Mouse (Mus musculus) myocyte (in vitro differentiated cells): ENCODE measurements around the gene Tbc1d17.

Experiments used
- MAX ChIP-seq: IDR thresholded peaks from one replicate; pipeline ENCODE4 v1.6.1; 2011; ENCODE audit warnings: low read depth, mild to moderate bottlenecking, control low read depth
- MYOG ChIP-seq, 3 experiments: IDR thresholded peaks; one replicate each; pipeline ENCODE4 v1.6.1; 2011; ENCODE audit warnings: control low read depth in 2 of 3, low read depth in 2 of 3, mild to moderate bottlenecking in 2 of 3; ENCODE audit not compliant: insufficient read length in 2 of 3, control insufficient read depth in 1 of 3, insufficient read depth in 1 of 3
- POLR2A ChIP-seq: IDR thresholded peaks from one replicate; pipeline ENCODE4 v1.6.1; 2011; ENCODE audit warnings: low read depth, mild to moderate bottlenecking, control low read depth, moderate library complexity; ENCODE audit not compliant: insufficient read length
- POLR2AphosphoS2 ChIP-seq: IDR thresholded peaks from one replicate; pipeline ENCODE4 v1.6.1; 2011; ENCODE audit warnings: low read depth, control low read depth; ENCODE audit not compliant: insufficient read length
- REST ChIP-seq: IDR thresholded peaks from one replicate; pipeline ENCODE4 v1.6.1; 2011; ENCODE audit warnings: mild to moderate bottlenecking, control low read depth, moderate library complexity; ENCODE audit not compliant: insufficient read depth, insufficient read length
- TCF12 ChIP-seq: IDR thresholded peaks from one replicate; pipeline ENCODE4 v1.6.1; 2011; ENCODE audit warnings: mild to moderate bottlenecking, control low read depth; ENCODE audit not compliant: poor library complexity, insufficient read depth, severe bottlenecking
- USF1 ChIP-seq: IDR thresholded peaks from one replicate; pipeline ENCODE4 v1.6.1; 2011; ENCODE audit warnings: low read depth, mild to moderate bottlenecking, control low read depth, moderate library complexity

- TF ChIP-seq TCF12, result no peak
- no peak for TF ChIP-seq POLR2A
- no peak for TF ChIP-seq REST
- TF ChIP-seq MAX, result no peak
- no peak for TF ChIP-seq MYOG (IDR thresholded peaks at IDR 0.05; ENCODE audit: control insufficient read depth in 1 of 3, insufficient read depth in 1 of 3, insufficient read length in 2 of 3, low read depth in 2 of 3)
- no peak for TF ChIP-seq USF1
- TF ChIP-seq POLR2AphosphoS2, result no peak
Observed at GRCm38 (mm10) chr7:44855036-44855435, 6.2 kb upstream of the Tbc1d17 start.
